Mouse (Mus musculus) layer of hippocampus, postnatal 25 days (tissue): ENCODE data around the gene Igfbp1. TPM values are rescaled to one million over a fixed set of nuclear protein-coding genes. Genes with fewer than 3 reads are reported as not detected.
A peak's percentile ranks its signal among the peaks of the same experiment; 100 is the strongest.
"Not testable (repeated sequence)": the region's sequence is repeated elsewhere in the genome, so short reads cannot be mapped to it uniquely, and the experiment has no call there.

ENCODE experiments used
- DNase-seq, 2 experiments: peaks; one replicate each; pipeline ENCODE4 v3.0.0; 2022; ENCODE audit warnings: mixed read lengths in 2 of 2, low spot score in 1 of 2; ENCODE audit errors: extremely low spot score in 1 of 2
- total RNA-seq, 2 experiments: library from RNA; stranded (reverse); gene quantifications; 2 replicates each; pipeline ENCODE4 v1.2.3; 2021

The Igfbp1 gene
- total RNA-seq, 2 experiments from 2014 or later: not detected

DNA sequence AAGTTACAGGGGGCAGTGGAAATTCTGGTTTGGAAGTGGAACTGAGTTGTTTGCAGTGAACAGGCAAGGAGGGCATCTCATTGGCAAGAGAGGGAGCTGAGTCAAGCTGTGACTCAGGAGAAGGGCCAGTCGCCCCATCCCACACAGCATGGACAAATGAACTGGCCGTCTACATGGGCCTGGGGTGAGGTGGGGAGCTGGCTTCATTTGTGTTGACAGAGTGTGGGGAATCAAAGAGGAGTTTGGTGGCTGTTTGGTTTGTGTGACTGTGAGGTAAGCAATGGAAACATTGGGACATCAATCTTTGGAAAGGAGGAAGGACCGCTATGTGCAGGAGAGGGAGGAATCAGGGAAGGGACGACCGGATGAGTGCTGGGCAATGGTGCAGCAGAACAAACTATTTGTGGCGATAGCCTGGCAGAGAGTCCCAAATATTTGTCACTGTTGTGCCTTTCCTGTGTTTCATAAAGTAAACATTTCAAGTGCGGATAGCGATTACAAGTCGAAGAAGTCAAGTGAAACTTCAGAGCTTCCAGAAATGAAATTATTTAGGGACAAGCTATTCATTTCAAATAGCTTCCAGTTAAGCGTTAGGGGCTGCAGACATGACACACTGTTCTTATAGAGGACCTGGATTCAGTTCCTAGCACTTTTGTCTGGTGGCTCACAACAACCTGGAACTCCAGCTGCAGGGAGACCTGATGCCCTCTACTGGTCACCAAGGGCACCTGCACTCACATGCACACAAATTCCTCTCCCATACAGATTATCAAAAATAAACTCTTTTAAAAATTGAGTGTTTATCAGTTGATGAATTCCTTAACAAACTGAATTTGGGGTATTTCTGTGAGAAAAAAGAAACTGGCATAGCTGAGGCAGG lies 2.9 kb upstream of the Igfbp1 start:
- DNase-seq: no peak

DNA sequence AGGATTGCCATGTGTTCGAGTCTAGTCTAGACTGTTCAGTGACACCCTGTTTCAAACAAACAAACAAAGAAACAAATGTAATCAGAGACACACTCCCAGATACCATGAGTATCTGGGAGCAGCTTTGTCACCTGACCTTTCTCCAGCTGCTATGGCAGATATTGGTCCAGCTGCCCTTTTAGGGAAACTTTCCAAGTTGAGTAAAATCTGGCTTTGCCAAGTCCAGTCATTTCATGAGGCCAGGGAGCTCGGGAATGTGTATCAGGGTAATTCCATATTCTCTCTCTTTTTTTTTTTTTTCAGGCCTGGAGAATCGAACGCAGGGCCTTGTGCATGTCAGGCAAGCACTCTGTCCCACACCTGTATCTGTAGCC lies 2.3 kb upstream of the Igfbp1 start:
- DNase-seq: no peak

DNA sequence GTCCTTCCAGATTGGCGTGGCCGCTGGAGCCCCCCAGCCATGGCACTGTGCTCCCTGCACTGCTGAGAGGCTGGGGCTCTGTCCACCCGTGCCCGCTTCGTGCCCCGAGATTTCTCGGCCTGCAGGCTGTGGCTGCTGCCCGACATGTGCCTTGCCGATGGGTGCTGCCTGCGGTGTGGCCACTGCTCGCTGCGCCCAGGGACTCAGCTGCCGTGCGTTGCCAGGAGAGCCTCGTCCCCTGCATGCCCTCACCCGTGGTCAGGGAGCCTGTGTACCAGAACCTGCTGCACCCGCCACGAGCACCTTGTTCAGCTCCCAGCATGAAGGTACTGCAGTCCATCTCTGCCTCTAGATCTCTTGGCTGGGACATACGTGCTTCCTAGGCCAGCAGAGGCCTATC lies 424 bp downstream of the Igfbp1 start:
- no peak for DNase-seq

DNA sequence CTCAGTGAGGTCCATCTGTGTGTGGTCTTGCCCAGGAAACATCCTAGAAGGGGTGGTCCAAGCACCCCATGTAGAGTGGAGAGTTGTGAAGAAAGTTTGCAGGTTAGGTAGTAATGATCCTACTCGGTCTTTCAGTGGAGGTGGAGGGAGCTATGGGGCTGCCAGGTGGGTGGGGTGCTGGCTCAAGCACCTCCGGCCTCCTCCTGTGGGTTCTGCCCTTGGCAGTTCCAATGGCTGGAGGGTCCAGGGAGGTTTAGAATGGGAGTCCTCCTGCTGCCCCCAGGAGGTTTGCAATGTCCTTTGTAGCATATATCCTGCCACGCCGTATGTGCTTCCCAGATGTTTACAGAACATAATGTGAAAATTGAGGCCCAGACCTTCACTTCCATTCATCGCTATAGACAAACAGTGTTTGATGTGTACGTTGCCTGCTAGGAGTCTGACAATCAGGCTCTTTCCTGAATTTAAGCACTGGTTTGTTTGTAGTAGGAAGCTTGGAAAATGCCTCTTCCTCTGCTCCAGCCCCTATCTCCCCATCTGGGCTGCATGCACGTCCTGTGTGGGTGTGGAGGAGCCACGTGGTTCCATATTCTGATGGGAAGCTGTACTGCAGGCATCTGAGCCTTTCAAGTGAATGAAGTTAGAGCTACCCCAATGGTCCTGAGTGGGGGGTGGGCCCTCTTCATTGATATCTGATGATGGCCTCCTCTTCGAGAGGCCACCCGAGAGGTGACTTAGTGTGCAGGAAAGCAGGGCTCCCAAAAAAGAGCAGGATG lies 1.1 kb downstream of the Igfbp1 start:
- no peak for DNase-seq

DNA sequence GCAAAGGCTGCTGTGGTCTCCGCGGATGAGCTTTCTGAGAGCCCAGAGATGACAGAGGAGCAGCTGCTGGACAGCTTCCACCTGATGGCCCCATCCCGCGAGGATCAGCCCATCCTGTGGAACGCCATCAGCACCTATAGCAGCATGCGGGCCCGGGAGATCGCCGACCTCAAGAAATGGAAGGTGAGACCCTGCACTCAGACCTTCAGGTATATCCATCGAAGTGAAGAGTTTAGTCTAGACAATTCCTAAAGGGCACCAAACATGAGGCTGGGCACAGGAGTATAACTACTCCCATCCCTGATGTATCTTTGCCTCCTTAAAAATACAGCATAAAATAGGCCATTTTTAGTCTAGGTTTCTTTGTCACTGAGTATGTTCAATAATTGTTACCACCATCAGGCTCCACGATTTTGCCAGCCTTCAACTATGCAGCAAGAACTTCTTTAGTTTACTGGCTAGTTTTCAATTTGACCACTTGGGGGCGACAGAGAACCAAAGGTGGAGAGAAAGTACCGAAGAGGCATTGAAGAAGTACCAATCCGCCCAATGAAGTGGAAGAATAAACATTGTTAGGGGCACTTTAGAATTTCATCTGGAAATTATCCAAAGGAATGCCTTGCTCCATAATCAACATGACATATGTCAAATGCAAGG lies 2.3 kb downstream of the Igfbp1 start:
- DNase-seq: peak in 1 of 2 experiments; percentile 64

DNA sequence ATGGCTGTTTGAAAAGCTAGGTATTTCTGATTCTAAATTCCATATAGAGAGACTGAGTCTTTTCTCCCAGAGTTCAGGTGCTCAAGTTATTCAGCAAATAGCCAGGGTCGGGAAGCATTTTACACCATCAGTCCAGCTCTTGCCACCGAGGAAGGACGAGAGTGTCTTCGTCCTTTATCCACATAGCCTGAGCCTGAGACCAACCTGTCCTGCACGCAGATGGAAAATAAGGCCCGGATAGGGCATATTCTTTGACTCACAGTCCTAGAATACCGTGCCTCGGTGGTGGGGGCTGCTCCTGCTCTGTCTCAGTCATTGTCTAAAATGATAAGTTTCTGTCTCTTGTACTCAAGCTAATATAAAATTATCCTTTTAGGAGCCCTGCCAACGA lies 2.8 kb downstream of the Igfbp1 start:
- no peak for DNase-seq

DNA sequence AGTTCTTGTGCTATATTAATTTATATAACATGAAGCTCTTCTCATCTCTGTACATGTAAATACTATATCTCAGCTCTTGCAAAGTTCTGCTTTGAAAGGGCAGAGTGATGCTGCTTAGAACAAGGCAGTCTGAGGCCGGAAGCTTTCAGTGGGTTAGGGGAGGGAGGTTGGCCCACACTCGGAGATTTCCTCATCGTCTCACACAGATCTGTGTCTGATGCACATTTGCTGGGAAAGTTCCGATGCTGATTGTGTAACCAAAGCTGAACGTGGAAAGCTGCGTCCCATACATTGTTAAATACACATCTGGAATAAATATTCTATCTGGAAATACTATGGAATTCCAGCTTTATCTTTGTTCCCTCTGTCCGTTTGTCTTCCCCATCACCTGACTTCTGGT lies 4.6 kb downstream of the Igfbp1 start:
- no peak for DNase-seq

DNA sequence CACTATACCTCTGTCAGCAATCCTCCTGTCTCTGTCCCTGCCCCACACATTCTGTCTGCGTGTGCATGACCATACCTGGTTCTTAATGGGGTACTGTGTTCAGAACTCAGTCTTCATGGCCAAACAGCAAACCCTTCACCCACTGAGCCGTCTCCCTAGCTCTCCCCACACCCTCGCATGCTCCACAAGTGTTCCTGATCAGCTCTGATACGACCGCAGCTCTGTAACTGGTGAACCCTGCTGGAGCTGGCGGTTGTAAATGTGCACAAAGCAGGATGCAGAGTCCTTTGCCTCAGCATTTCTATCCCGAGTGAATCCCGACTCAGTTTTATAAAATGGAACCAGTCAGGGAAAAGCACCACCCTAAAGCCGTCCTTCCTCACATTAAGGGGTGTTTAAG lies 6.3 kb downstream of the Igfbp1 start:
- no peak for DNase-seq

DNA sequence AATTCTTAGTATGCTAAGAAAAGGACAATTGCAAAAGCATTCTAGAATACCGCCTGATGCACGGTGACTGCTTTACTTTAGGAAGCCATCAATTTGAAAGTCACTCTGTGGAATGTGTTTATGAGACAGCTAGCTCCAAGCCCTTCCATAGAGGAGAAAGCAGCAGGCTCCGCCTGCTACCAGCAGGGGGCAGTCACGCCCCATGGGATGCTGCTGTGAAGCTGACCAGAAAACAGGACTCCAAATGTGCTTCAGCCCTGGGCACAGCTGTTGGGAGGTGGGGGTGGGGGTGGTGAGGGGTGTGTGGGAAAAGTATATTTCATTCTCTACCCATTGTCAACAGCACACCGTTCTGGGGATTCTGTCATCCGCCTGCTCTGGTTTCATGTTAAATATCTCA lies 12.8 kb downstream of the Igfbp1 start:
- DNase-seq: peak; percentile 80 to 81

DNA sequence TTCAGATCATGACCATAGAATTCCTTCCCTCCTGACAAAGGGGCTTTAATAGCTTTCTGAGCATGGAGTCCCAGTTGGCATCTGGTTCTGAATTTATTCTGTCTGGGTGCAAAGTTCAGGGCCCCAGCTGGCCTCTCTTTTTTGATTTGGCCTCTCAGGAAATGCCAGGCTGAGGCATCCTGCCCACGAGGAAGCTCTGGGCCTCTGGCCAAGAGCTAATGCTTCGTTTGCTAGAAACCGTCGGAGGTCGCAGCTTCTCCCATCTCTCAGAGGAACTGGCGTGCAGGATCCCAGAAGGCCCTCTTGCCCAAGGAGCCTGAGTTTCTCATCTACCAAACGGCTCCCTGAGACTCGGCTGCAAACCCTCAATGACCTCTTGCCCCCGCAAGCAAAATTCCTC lies 13.6 kb downstream of the Igfbp1 start:
- no peak for DNase-seq

DNA sequence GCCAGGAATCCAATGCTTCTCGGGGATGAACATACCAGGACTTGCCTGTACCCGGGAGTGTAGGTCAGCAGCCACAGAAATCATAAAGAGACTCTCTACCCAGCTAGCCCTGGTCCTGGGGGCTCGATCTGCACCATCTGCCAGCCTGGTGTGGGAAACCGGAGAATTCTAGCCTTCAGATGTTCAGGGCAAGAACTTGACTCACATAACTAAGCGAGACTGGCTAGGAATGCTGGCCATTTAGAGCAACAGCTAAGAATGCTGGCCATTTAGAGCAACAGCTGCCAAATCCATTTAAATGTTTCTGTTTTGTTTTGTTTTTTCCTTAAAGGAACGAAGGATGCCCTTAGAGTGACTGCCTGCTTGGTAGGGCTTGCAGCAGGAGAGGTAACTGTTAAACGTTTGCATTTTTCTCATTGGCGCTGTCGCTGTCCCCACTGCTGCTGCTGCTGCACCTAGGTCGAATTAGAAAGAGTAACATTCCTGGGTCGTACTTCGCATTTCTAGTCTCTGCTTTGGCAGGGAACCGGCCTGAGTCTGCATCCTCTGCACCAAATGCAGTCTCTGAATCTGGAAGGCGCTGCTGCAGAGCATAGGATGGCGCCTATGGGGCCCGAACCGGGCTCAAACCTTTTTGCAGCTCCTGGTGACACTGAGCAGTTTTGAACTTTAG lies 14.7 kb downstream of the Igfbp1 start:
- no peak for DNase-seq

DNA sequence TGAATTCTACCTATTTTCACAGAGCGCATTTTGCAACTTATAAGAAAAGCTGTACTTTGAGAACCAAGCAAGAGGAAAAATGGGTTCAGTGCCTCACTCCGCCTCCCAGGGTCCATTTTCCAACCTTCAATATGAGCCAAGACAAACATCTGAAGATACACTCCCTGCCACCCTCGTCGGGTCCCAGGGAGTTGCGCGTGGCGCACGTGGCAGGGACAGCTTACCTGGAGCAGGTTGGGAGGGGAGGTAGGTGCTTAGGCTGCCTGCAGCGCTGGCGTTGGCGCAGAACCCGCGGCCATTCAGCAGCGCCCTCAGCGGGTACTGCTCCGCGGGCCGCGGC lies 15.5 kb downstream of the Igfbp1 start:
- no peak for DNase-seq

DNA sequence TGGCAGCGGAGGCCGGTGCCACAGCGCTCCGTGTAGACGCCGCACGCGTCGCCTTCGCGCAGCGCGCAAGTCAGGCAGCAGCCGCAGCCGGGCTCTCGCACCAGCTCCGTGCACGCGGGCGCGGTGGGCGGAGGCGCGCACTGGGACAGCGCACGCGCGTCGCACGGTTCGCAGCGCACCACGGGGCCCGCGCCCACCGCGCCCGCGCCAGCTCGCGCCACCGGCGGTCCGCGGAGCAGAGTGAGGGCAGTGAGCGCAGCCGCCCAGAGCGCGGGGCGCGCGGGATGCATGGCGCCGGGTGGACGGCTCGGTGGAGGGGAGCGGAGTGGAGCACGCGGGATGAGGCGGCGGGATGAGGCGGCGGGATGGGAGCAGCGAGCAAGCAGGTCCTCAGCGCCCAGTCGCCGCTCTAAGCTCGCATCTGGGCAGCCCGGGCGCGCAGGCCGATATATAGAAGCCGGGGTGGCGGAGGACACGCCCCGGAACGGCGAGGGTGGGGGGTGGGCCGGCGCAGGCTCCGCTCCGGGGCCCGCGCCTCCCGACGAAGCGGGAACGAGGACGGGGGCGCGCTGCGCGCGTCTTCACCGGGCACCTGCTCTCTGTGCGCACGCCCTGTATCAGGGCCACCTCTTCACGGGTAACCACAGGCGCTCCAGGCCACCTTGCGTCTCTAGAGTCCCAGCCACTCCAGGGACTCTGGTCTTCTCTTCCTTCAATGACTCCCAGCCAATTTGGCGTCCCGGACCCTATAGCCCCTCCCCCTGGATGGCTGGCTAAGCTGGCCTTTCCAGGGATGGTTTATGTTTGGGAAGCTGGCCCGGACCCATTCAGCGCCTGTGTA lies 16.1 kb downstream of the Igfbp1 start, which contains the start of gene Igfbp3:
TSS of gene Igfbp3 (minus strand) at position 423 of the 841 bp plus-strand sequence.
- DNase-seq: peak; percentile 64 to 71

DNA sequence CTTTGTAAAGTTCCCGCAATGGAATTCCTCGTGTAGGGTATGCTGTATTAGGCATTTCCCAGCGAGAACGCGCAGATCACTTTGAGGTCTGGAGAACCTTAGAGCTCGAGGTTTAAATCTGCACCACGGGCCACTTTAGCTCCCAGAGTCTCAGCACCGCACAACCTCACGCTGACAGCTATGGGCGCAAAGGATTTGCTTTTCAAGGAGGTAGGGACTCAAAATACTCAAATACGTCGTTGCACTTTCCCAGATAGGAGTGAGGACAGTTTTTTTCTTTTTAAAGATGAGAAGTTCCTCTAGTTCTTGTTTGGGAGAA lies 16.7 kb downstream of the Igfbp1 start:
- DNase-seq: no peak

DNA sequence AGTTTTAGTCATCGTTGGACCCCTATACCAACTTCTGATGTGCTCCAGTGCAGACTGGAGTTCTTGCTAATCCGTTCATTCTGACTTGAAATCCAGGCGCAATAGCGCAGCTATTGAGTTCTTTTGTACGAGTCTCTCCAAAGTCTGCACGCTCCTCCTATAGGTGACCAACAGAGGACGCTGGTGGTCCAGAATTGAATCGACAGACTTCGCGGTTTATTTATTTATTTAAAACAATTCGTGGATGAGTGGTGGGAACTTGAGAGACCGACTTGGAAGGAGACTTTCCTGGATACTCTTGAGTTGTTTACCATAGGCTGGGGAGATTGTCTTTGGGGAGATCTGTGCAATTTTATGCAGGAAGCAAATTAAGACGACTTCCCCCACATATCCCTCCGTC lies 17.2 kb downstream of the Igfbp1 start:
- peak in 1 of 2 experiments; percentile 71 for DNase-seq

DNA sequence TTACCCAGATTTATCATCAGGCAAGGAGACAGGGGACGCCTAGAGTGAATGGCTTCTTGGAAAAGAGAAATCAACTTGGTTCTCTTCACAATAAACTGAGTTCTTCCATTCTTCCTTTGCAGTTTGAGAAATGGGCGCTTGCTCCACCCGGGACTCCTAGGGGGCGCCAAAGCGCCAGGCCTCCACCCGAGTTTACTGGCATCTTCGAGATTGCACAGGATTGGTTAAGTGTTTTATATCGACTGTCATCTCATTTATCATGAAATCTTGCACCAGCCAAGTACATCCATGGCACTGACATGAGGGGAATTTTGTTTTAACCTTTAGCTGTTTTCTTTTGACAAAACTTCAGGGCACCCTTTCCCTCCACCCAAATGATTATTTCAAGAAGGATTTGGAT lies 18.1 kb downstream of the Igfbp1 start:
- peak; percentile 62 to 80 for DNase-seq

DNA sequence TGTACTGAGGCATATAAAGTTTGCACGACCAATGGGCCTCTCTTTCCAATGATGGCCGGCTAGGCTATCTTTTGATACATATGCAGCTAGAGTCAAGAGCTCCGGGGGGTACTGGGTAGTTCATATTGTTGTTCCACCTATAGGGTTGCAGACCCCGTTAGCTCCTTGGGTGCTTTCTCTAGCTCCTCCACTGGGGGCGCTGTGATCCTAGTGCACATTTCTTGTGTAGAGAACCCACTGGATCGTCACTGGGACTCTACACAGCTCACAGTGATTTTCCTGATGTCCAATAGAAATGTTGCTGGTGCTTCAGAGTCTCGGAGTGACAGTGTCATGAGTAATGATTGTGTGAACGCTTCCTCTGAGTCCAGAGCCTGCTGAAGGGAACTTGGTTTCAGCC lies 24.2 kb downstream of the Igfbp1 start:
- not testable (repeated sequence) for DNase-seq

DNA sequence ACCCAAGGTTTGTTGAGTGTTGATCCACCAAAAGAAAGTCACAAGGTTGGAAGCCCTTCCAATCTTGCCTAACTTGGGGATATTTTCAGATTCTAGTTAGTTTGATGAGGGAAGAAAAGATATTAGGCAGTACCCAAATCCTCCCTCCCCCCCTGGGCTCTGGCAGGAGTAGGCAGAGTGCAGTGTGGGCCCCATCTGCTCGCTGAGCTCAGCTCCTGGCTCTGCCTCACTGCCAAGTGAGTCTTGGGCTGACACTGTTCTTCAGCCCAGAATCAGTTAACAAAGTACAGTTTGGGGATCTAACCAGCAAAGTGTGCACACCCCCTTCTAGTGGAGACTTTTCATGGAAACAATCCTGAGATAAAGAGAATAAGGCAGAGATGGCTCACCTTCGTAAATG lies 28.6 kb downstream of the Igfbp1 start:
- peak; percentile 39 to 42 for DNase-seq

DNA sequence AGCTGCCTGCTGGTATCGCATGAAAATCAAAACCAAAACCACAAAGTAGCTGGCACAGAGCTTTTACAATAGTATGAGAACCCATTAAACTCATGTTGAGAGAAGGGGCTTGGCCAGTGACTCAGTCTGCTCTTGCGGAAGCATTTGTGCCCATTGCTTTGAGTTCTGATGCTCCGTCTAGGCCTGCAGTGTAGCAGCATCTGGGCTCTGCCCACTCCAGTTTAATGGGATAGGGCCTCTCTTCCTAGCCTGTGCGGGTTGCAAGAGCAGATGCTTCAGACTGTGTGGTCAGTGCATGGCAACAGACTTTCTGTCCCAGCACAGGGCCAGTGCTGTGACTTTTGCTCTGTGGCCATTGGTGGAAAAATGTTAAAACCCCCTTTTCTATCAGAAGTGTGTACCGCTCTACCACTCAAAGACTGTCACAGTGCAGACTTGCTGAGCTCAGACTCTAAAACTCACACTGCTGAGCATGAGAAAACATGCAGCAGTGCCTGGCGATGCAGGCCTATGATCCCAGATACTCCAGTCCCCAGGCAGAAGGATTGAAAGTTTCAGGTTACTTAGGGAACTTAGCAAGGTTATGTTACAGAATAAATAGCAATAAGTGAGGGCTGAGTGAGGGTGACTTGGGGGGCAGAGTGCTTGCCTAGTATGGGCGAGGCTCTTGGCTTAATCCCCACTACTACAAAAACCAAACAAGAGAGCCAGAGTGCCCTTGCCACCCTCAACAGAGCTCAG lies 29.4 kb downstream of the Igfbp1 start:
- DNase-seq: no peak
